Mouse (Mus musculus): ENCODE measurements around the gene S100g.

DNA sequence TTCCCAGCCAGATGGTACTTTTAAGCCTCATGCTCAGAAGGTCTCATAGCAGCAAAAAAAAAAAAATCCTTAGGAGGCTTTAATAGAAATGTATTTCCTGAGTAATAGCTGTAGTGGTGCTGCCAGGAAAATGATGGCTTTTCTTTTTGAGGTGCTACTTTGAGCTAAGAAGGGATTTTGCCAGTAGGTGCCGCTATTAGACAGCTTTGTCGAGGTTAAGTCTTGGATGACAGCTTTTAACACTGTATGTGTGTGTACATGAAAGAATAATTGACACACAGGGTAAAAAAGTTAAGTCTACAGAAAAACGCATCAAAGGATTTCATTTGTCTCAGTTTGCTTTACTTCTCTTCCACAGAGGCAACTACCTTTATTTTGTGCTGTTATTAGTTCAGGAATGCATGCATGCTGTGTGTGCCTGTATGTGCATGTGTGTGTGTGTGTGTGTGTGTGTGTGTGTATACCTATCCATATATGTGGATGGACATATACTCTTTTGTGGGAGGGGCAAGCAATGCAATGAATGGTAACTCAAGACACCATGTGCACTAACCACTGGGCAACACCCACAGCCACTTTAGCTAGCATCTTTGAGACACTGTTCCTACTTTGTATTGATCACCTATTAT is 14.5 kb downstream of the S100g start:
- TF ChIP-seq CTCF (conservative IDR thresholded peaks at IDR 0.05 in 1 of 2, IDR thresholded peaks at IDR 0.05 in 1 of 2; ENCODE audit: low read depth in 2 of 2, low read length in 2 of 2) (peak; percentile 25 to 69; a peak in 3 of 4 replicates), USF1 (IDR thresholded peaks at IDR 0.05; ENCODE audit: low read depth, low read length) (no peak), POLR2A (IDR thresholded peaks at IDR 0.05; ENCODE audit: low read depth, low read length) (no peak), MXI1 (IDR thresholded peaks at IDR 0.05; ENCODE audit: low read depth, low read length) (no peak), ZNF384 (IDR thresholded peaks at IDR 0.05; ENCODE audit: low read depth, low read length) (no peak), POLR2AphosphoS2 (IDR thresholded peaks at IDR 0.05; ENCODE audit: low read depth, low read length) (no peak), USF2 (conservative IDR thresholded peaks at IDR 0.05; ENCODE audit: low read depth, low read length) (no peak), MEF2A (IDR thresholded peaks at IDR 0.05; ENCODE audit: borderline replicate concordance, low read depth, low read length) (no peak), HCFC1 (IDR thresholded peaks at IDR 0.05; ENCODE audit: low read depth, low read length) (no peak), RAD21 (IDR thresholded peaks at IDR 0.05; ENCODE audit: low read depth, low read length) (peak; percentile 78), RCOR1 (conservative IDR thresholded peaks at IDR 0.05; ENCODE audit: low read depth, low read length) (no peak), NELFE (IDR thresholded peaks at IDR 0.05; ENCODE audit: low read depth, low read length) (no peak), ZKSCAN1 (IDR thresholded peaks at IDR 0.05; ENCODE audit: borderline replicate concordance, low read depth, low read length) (no peak), TCF12 (IDR thresholded peaks at IDR 0.05; ENCODE audit: low read depth, low read length) (no peak)

Measured in CH12.LX (cell line).